Mouse (Mus musculus): ENCODE measurements around the gene 4921539E11Rik. TPM values are rescaled to one million over a fixed set of nuclear protein-coding genes. Genes with fewer than 3 reads are reported as not detected.

Gene 4921539E11Rik
- total RNA-seq, 1 experiment from 2014 or later: not detected

DNA sequence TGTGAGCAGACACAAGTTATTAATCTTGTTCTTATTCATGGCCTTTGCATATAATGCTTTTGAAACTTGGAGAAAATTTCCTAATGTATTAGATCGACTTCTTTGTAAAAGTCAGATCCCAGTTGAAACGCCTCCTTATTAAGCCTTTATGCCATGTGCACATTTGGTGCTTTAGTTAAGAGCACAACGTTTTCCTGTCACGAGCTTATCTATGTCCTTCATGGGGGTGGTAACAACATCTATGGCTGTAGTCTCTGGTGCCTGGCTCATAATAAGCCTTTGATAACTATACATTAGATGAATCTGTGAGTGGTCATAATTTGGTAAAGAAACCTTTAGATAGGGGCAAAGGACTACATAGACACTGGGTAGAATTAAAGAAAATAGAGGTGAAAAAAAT is 36.8 kb downstream of the 4921539E11Rik start:
- no peak for ATAC-seq (replicated peaks in 1 of 2; ENCODE audit: insufficient read depth in 1 of 2, low FRiP score in 2 of 2, low TSS enrichment in 1 of 2, low read depth in 1 of 2, poor library complexity in 2 of 2, severe bottlenecking in 2 of 2)

DNA sequence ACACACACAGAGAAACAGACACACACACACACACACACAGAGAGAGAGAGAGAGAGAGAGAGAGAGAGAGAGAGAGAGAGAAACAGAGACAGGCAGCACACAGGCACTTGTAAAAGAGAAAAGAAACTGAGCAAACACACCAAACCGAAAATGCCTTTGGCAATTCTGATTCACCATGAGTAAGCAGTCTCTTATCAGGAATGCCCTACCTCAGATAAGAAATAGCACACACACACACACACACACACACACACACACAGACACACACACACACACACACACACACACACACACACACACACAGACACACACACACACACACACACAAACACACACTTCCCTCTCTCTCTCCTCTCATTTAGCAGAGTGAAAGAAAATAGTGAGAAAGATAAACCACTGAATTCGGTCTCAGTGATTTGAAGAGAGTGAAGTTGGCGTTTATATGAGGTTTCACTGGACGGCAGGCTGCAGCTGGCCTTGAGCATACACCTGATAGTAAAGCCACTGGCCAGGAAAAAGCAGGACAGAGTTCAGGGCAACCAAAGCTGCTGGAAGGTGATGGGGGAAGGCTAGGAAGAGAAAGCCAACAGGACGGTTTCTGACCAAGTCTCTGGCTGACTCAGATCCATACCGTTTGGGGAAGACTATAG is 41.1 kb downstream of the 4921539E11Rik start:
- no peak; a peak in 1 of 4 replicates for ATAC-seq (replicated peaks in 1 of 2; ENCODE audit: insufficient read depth in 1 of 2, low FRiP score in 2 of 2, low TSS enrichment in 1 of 2, low read depth in 1 of 2, poor library complexity in 2 of 2, severe bottlenecking in 2 of 2)

- no peak for ATAC-seq (replicated peaks in 1 of 2; ENCODE audit: insufficient read depth in 1 of 2, low FRiP score in 2 of 2, low TSS enrichment in 1 of 2, low read depth in 1 of 2, poor library complexity in 2 of 2, severe bottlenecking in 2 of 2)
Observed at GRCm38 (mm10) chr4:103247813-103248212, 42.9 kb downstream of the 4921539E11Rik start.

DNA sequence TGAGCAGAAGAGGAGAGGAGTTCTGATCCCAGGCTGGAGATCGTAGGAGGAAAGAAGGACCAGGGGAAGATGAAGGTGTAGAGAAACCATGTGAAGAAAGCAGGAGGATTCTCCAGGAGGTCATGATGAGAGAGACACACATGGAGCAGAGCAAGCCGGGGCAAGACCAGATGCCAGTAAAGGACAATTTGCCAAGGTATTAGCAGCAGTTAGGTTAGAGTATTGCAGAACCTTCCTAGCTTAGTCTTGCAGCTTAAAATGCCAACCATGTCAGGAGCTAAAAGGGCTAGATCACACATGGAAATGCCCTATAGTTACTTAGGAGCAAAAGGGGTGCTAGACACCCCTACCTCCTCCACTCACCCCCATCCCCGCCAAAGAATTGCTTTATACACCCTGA is 43.4 kb downstream of the 4921539E11Rik start:
- no peak for ATAC-seq (replicated peaks in 1 of 2; ENCODE audit: insufficient read depth in 1 of 2, low FRiP score in 2 of 2, low TSS enrichment in 1 of 2, low read depth in 1 of 2, poor library complexity in 2 of 2, severe bottlenecking in 2 of 2)

- no peak for ATAC-seq (replicated peaks in 1 of 2; ENCODE audit: insufficient read depth in 1 of 2, low FRiP score in 2 of 2, low TSS enrichment in 1 of 2, low read depth in 1 of 2, poor library complexity in 2 of 2, severe bottlenecking in 2 of 2)
Observed at GRCm38 (mm10) chr4:103232156-103232555, 58.5 kb downstream of the 4921539E11Rik start.

- no peak for ATAC-seq (replicated peaks in 1 of 2; ENCODE audit: insufficient read depth in 1 of 2, low FRiP score in 2 of 2, low TSS enrichment in 1 of 2, low read depth in 1 of 2, poor library complexity in 2 of 2, severe bottlenecking in 2 of 2)
Observed at GRCm38 (mm10) chr4:103222854-103223253, 67.8 kb downstream of the 4921539E11Rik start.

DNA sequence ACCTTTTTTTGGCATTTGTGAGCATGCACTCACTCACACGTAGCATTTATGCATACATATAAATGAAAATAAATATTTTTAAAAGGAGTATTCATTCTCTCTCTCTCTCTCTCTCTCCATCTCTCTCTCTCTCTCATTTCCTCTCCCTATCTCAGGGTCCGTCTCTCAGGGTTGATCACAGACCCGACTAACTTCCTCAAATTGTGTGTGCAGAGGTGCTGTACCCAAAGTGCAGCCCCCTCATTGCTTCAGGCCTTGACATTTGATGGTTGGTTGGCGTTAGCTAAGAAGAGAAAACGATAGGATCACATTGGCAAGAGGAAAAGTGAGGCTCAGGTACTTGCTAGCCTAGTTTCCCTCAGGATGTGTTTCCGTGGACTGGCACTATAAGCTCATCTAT is 68.9 kb downstream of the 4921539E11Rik start:
- ATAC-seq (replicated peaks in 1 of 2; ENCODE audit: insufficient read depth in 1 of 2, low FRiP score in 2 of 2, low TSS enrichment in 1 of 2, low read depth in 1 of 2, poor library complexity in 2 of 2, severe bottlenecking in 2 of 2): peak; percentile 46 to 51; a peak in 2 of 4 replicates

DNA sequence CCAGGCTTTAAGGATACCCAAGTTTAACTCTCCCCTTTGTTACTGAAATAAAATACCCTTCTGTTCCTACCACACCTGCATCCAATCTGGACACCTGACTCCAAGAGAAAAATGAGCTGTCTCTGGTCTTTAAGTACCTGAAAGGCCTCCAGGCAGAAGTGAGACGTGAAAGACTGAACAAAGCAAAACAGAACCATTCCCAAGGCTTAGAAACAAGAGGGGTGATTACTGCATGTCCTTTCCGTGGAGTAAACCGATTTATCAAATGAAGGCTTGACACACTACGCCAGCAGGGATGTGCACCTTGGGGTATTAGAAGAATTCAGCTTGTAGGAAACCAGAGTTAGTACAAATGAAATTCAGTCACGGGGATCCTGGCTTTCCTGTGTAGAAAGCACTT is 71.7 kb downstream of the 4921539E11Rik start:
- no peak for ATAC-seq (replicated peaks in 1 of 2; ENCODE audit: insufficient read depth in 1 of 2, low FRiP score in 2 of 2, low TSS enrichment in 1 of 2, low read depth in 1 of 2, poor library complexity in 2 of 2, severe bottlenecking in 2 of 2)

GRCm38 (mm10) chr4:103216046-103216445 is 74.6 kb downstream of the 4921539E11Rik start:
- ATAC-seq (replicated peaks in 1 of 2; ENCODE audit: insufficient read depth in 1 of 2, low FRiP score in 2 of 2, low TSS enrichment in 1 of 2, low read depth in 1 of 2, poor library complexity in 2 of 2, severe bottlenecking in 2 of 2): no peak

- ATAC-seq (replicated peaks in 1 of 2; ENCODE audit: insufficient read depth in 1 of 2, low FRiP score in 2 of 2, low TSS enrichment in 1 of 2, low read depth in 1 of 2, poor library complexity in 2 of 2, severe bottlenecking in 2 of 2): peak; percentile 84 to 87
Observed at GRCm38 (mm10) chr4:103214925-103215820, 75.5 kb downstream of the 4921539E11Rik start, which contains the start of gene Slc35d1. Gene Slc35d1, minus strand, starts transcription at chr4:103215164.

- ATAC-seq (replicated peaks in 1 of 2; ENCODE audit: insufficient read depth in 1 of 2, low FRiP score in 2 of 2, low TSS enrichment in 1 of 2, low read depth in 1 of 2, poor library complexity in 2 of 2, severe bottlenecking in 2 of 2): peak; percentile 48 to 71; a peak in 3 of 4 replicates
Observed at GRCm38 (mm10) chr4:103214498-103214924, 76.2 kb downstream of the 4921539E11Rik start.

GRCm38 (mm10) chr4:103213859-103214497 is 76.7 kb downstream of the 4921539E11Rik start:
- no peak for ATAC-seq (replicated peaks in 1 of 2; ENCODE audit: insufficient read depth in 1 of 2, low FRiP score in 2 of 2, low TSS enrichment in 1 of 2, low read depth in 1 of 2, poor library complexity in 2 of 2, severe bottlenecking in 2 of 2)

DNA sequence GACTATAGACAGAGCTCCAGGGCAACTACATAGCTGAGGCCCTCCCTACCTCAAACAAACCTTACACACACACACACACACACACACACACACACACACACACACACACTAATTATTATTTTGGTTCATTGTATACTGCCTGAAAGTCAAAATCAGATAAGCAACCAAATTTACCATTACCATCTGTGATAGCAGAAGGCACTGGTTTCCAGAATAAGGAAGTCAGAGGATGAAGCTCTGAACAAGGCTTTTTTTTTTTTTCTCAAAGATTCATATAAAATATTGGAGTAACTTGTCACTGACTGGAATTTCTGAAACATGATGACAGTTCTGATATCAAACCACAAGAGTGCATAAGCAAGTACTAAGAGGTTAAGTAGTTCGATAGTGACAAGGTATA is 82.1 kb downstream of the 4921539E11Rik start:
- ATAC-seq (replicated peaks in 1 of 2; ENCODE audit: insufficient read depth in 1 of 2, low FRiP score in 2 of 2, low TSS enrichment in 1 of 2, low read depth in 1 of 2, poor library complexity in 2 of 2, severe bottlenecking in 2 of 2): peak in 1 of 2 experiments; percentile 29; a peak in 1 of 4 replicates

DNA sequence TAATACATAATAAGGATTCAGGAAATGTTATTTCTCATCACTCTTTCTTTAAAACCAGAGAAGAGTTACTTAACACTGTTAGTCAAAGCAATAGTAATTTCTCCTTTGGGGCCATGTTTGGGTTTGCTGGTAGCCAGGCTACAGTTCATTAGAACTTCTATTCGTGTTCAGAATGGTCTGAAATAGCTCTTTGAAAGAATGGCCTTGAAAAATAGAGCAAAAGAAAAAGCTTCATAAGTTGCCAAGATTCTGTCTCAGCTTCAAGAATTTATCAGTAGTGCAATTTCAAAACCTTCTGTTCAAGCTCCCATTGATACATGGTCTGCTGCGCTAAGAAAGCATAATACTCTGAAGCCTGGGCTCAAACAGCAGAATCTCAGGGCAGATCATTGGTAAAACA is 87.0 kb downstream of the 4921539E11Rik start:
- ATAC-seq (replicated peaks in 1 of 2; ENCODE audit: insufficient read depth in 1 of 2, low FRiP score in 2 of 2, low TSS enrichment in 1 of 2, low read depth in 1 of 2, poor library complexity in 2 of 2, severe bottlenecking in 2 of 2): no peak

- no peak for ATAC-seq (replicated peaks in 1 of 2; ENCODE audit: insufficient read depth in 1 of 2, low FRiP score in 2 of 2, low TSS enrichment in 1 of 2, low read depth in 1 of 2, poor library complexity in 2 of 2, severe bottlenecking in 2 of 2)
Observed at GRCm38 (mm10) chr4:103200046-103200445, 90.6 kb downstream of the 4921539E11Rik start.

DNA sequence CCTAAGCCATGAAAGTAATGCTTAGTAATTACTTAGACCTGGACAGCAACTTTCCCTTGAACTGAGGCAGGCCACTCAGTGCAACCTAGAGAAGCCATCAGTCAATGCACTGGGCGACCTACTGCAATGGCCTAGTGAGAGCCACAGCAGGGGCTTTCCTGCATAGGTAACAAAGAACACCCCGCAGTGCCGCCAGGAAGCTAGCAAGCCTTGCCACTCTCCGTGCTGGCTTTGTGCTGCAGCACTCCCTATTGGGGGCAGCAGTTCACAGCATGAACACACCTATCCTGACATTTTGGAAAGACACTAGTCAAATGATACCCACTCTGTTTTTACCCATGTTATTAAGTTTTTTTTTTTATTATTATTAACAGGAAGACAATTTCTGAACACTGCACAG is 91.6 kb downstream of the 4921539E11Rik start:
- no peak for ATAC-seq (replicated peaks in 1 of 2; ENCODE audit: insufficient read depth in 1 of 2, low FRiP score in 2 of 2, low TSS enrichment in 1 of 2, low read depth in 1 of 2, poor library complexity in 2 of 2, severe bottlenecking in 2 of 2)

DNA sequence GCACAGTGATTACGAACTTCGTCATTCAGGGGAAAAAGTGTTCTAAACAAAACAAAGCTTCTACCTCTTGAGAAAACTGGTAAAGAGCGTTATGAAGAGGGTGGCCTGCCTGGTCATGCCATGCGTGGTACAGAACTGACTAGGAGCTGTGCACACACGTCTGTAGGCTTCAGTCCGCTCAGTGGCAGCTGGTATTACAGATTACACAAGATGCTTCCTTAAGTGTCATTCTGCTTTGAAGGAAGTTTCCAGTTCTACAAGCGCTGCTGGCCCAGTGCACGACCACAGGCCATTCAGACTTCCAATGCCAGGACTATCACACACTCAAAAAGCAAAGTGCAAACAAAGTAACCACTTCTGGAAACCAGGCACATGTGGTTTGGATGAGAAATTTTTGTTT is 93.3 kb downstream of the 4921539E11Rik start:
- no peak for ATAC-seq (replicated peaks in 1 of 2; ENCODE audit: insufficient read depth in 1 of 2, low FRiP score in 2 of 2, low TSS enrichment in 1 of 2, low read depth in 1 of 2, poor library complexity in 2 of 2, severe bottlenecking in 2 of 2)

GRCm38 (mm10) chr4:103192421-103192820 is 98.2 kb downstream of the 4921539E11Rik start:
- no peak; a peak in 1 of 4 replicates for ATAC-seq (replicated peaks in 1 of 2; ENCODE audit: insufficient read depth in 1 of 2, low FRiP score in 2 of 2, low TSS enrichment in 1 of 2, low read depth in 1 of 2, poor library complexity in 2 of 2, severe bottlenecking in 2 of 2)
